Mouse (Mus musculus) regulatory T cell (primary cell): Measurements from ENCODE around the gene Pmepa1.

Experiments used
- in situ Hi-C: fragments of 300-600 bp; cut with MboI, MseI; formaldehyde crosslinking; loops from one replicate; pipeline ENCODE4 v1.15.1; 2025; ENCODE audit warnings: high pct_unique_total_duplicates

The Pmepa1 gene

DNA sequence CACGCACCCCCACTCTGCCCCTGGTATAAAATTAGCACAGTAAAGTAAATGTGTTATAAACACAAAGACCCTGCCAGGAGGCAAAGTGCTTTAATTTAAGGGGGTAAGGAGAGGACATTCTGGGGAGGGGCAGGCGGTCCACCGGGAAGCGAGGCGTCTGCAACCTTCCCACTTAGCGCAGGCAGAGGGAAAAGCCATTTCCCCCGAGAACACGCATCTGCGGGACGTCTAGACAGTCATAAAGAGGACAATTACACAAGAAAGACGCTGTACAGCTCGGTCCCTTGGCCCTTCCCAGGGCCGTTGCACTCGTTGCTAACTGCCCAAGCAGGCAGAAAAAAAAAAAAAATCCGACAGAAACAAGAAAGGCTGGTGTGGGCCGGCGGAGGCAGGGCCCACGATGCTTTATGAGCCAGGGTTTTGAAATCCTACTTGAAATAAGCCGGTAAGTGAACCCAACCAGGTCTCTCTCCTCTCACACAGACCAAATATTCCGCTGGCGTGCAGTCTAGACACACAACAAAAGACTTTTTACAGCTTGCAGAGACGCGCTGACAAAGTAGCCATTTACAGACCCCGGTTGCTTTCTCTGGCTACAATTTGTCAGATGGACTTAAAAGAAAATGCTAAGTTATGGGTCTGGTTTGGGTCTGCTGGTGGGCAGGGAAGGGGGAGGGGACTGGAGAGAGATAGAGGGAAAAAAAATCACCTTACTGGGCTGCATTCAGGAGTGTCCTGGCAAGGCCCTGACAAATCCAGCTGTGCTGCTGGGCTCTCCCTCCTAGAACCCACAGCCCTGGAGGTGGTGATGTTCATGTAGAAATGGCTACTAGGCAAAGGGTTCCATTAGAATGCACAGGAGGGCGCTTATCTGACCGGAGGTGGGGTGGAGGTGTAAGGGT, 22.3 kb downstream of the Pmepa1 start:
- in situ Hi-C loops: no loop called here

GRCm38 (mm10) chr2:173251675-173252074, 24.7 kb downstream of the Pmepa1 start:
- in situ Hi-C loops: no loop called here

DNA sequence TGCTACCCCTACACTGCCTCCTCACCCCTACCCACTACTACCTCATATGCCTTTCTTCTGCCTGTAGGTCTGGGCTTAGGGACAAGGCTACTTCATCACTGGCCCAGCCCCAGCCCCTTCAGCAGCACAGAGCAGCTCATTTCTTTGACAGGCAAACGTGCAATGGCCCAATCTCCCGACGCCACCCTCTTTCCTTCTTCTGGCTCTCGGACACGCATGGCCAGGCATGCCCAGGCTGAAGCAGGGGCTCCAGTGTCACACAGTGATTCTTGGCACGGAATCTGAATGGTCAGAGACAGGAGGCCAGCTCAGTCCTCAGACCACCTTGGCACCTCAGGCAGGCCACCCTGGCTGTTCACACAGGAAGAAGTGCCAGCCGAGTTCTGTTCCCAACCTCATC, 25.2 kb downstream of the Pmepa1 start:
- in situ Hi-C loops: no loop called here

GRCm38 (mm10) chr2:173250411-173250810, 25.9 kb downstream of the Pmepa1 start:
- in situ Hi-C loops: no loop called here

DNA sequence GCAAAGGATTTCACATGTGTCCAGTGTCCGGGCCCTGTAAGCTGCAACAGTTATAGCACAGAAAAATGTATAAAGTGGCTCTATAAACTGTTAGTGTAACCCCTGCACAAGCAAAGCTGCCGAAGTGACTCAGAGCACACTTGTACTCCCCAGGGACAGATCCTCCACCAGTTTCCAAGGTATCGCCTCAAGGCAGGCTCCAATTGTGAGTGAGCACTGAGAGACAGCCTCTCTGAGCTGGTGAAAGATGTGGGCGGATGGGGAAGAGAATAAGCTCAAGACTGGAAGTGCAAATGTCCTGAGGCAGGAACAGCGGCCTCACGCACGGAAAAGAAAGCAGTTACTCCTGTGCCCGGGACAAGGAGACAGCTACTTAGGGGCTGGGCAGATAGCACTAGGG, 26.4 kb downstream of the Pmepa1 start:
- in situ Hi-C loops: no loop called here

DNA sequence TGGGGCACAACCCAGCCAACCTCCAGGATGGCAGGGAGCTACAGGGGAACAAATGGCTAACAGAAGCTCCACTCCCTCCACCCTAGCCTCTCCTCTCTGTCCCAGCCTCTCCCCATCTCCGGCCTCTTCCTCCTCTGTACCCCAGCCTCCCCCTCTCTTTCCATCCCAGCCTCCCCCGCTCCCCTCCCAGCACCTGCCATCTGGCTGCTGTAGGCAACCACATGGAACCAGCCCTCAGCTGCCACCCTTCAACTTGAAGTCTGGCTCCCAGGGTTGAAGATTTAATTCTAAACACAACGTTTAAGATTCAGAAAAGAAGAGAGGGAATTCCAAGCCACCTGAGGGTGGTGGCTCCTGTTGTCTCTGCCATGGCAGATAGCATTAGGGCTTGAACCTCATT, 26.9 kb downstream of the Pmepa1 start:
- in situ Hi-C loops: no loop called here

GRCm38 (mm10) chr2:173248822-173249221, 27.5 kb downstream of the Pmepa1 start:
- in situ Hi-C loops: no loop called here

DNA sequence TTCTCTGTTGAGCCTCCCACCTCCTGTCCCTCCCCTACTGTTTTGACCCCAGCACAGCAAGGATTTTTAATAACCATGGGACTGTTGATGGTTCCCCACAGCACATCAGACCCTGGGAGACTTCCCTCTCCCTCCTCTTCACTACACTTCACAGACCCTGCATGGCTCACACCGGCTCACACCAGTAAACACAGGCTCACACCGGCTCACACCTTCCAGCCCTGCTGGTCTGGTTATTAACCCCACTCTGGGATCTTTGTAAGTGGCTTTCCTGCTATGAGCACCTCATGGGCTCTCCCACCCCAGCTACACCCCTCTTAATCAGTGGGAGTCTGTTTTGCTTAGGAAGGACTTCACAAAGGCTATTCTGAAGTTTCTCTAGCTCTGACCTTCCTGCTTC, 28.4 kb downstream of the Pmepa1 start:
- in situ Hi-C loops: no loop called here

- in situ Hi-C loops: no loop called here
Observed at GRCm38 (mm10) chr2:173247197-173247596, 29.1 kb downstream of the Pmepa1 start.

- in situ Hi-C loops: no loop called here
Observed at GRCm38 (mm10) chr2:173246688-173247087, 29.6 kb downstream of the Pmepa1 start.

DNA sequence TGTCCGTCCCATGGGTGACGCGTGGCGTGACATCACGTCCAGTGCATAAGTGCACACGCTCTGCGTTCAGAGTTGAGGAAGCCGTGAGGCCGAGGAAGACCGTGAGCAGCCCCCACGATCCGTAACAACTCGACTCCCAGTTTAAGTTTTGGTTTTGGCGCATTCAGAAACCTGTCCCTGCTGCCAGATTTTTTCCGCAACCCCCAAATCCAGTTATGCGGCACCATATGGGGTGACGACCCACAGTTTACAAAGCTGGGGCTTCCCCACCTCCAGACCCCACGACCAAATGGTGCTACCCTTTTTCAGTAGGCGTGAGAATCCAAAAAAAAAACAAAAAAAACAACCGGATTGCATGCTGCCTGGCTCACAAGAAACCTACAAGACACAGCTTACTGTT, 31.1 kb downstream of the Pmepa1 start:
- in situ Hi-C loops: no loop called here

DNA sequence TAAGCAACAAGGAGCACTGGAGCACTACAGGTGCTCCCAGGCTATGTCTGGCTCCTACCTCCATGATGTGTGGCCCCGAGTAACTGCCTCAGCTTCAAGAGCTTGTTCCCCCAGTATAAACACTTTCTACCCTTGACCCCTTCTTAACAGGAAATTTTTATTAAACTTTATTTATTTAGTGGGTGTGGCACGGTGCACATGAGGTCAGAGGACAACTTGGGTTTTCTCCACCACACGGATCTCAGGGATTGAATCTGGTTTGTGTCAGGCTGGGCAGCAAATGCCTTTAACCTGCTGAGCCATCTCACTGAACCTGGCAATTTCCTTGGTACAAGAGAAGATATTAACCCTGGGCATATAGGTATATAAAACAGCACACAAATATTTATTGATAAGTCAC, 32.2 kb downstream of the Pmepa1 start:
- in situ Hi-C loops: no loop called here

DNA sequence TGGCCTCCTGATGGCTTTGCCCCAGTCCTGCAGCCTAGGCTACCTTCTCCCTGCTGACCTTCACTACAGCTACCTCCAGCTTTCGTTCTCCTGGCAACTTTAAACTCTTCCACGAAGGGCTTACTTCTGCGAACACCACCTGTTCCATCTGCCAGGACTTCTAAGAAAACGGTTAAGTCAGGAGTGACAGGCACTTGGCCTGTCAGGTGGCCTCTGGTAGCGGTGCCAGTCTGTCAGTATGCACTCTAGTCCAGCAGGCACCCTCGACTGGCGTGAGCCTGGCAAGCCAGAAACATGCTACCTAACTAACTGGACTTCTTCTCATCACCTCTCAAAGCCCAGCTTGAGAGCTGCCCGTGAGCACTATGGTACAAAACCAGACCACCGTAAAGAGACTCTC, 32.7 kb downstream of the Pmepa1 start:
- in situ Hi-C loops: no loop called here

- in situ Hi-C loops: no loop called here
Observed at GRCm38 (mm10) chr2:173242874-173243273, 33.5 kb downstream of the Pmepa1 start.

- in situ Hi-C loops: no loop called here
Observed at GRCm38 (mm10) chr2:173240738-173241137, 35.6 kb downstream of the Pmepa1 start.

- in situ Hi-C loops: no loop called here
Observed at GRCm38 (mm10) chr2:173238522-173238921, 37.8 kb downstream of the Pmepa1 start.

DNA sequence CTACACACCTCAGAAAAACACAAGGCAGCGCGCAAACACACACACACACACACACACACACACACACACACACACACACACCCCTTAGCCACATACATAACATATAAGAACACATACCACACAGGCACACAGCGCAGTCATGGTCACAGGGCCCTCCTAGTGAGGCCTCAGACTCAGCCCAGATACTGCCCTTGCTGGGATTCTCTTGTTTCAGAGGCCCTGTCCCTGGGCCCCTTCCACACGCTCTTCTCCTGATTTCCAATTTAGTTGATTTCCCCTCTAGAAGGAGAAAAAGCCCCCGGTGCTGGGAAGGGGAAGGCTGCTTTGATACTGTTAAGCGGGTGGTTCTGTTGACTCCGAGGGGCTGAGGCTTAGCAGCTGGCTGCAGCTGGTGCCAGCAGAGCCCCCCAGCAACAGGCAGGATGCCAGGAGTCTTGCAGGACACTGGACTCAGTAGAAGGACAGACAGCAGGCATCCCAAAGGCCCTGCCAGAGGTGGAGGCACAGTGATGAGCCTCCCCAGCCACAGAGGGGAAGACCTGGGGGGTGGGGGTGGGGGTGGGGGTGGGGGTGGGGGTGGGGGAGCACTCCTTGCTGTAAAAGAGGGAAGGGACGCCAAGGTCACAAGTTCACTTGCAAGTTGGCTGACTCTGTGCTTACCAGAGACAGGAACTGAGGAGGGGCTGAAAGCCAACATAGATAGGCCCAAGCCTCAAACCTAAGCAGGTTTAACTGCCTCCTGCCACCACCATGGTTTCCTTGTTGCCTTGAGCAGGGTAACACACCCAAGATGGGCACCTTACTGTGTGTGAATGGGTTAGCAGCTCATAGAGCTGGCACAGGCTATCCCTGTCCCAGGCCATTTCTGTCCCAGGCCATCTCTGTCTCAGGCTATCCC, 40.6 kb downstream of the Pmepa1 start:
- in situ Hi-C loops: no loop called here

- in situ Hi-C loops: loop anchor here (5.0 kb wide), 1 partner anchor 35 kb away; no protein-coding TSS in a partner anchor
Observed at GRCm38 (mm10) chr2:173232766-173233099, 43.6 kb downstream of the Pmepa1 start.

- in situ Hi-C loops: loop anchor here (5.0 kb wide), 1 partner anchor 35 kb away; no protein-coding TSS in a partner anchor
Observed at GRCm38 (mm10) chr2:173232065-173232765, 44.1 kb downstream of the Pmepa1 start.

- in situ Hi-C loops: loop anchor here (5.0 kb wide), 1 partner anchor 38 kb away; no protein-coding TSS in a partner anchor
Observed at GRCm38 (mm10) chr2:173229578-173230224, 46.6 kb downstream of the Pmepa1 start.

- in situ Hi-C loops: no loop called here
Observed at GRCm38 (mm10) chr2:173228567-173228966, 47.8 kb downstream of the Pmepa1 start.
